Mouse (Mus musculus) embryonic facial prominence, embryonic 12.5 days (tissue): ENCODE data around the gene Grik4. TPM values are rescaled to one million over a fixed set of nuclear protein-coding genes. Genes with fewer than 3 reads are reported as not detected.

Experiments
- ATAC-seq: fragments of 200-750 bp; cut with Nextera tagmentation; 2 replicates; pipeline ENCODE4 v1.8.0; 2017; ENCODE audit not compliant: insufficient number of reproducible peaks, insufficient read depth, low FRiP score, low TSS enrichment
- H3K27ac ChIP-seq: fragments of 300-500 bp; sonication (generic); 2 replicates; pipeline ENCODE4 v1.5.1; 2016; ENCODE audit warnings: mild to moderate bottlenecking
- H3K27me3 ChIP-seq: fragments of 300-500 bp; sonication (generic); 2 replicates; pipeline ENCODE4 v1.6.1; 2016; ENCODE audit warnings: mild to moderate bottlenecking, moderate library complexity
- H3K36me3 ChIP-seq: fragments of 300-500 bp; sonication (generic); 2 replicates; pipeline ENCODE4 v1.6.1; 2016; ENCODE audit warnings: mild to moderate bottlenecking
- H3K4me1 ChIP-seq: fragments of 300-500 bp; sonication (generic); 2 replicates; pipeline ENCODE4 v1.6.1; 2016
- H3K4me2 ChIP-seq: fragments of 300-500 bp; sonication (generic); replicated peaks from 2 replicates; pipeline ENCODE4 v1.6.1; 2016; ENCODE audit warnings: mild to moderate bottlenecking, moderate library complexity
- H3K4me3 ChIP-seq: fragments of 300-500 bp; sonication (generic); 2 replicates; pipeline ENCODE4 v1.5.1; 2016; ENCODE audit warnings: mild to moderate bottlenecking
- H3K9ac ChIP-seq: fragments of 300-500 bp; sonication (generic); 2 replicates; pipeline ENCODE4 v1.6.1; 2016; ENCODE audit warnings: mild to moderate bottlenecking, moderate library complexity
- H3K9me3 ChIP-seq: fragments of 300-500 bp; sonication (generic); 2 replicates; pipeline ENCODE4 v1.6.1; 2016; ENCODE audit warnings: mild to moderate bottlenecking, moderate library complexity
- WGBS: fragments of 180-500 bp; shearing (Covaris S2); methylation state at CpG from one replicate; pipeline ENCODE4 v1.1.7; 2016; 5-methylcytosine and 5-hydroxymethylcytosine counted together
- polyA plus RNA-seq: library from polyadenylated mRNA; unstranded; fragments of >200 nt; fragmentation: Nextera tagmentation; extraction: Ambion mirVana; gene quantifications from 2 replicates; pipeline ENCODE4 v1.2.1, GENCODE M21; 2016

The Grik4 gene
- polyA plus RNA-seq, 1 experiment from 2014 or later = 3.8 TPM

DNA sequence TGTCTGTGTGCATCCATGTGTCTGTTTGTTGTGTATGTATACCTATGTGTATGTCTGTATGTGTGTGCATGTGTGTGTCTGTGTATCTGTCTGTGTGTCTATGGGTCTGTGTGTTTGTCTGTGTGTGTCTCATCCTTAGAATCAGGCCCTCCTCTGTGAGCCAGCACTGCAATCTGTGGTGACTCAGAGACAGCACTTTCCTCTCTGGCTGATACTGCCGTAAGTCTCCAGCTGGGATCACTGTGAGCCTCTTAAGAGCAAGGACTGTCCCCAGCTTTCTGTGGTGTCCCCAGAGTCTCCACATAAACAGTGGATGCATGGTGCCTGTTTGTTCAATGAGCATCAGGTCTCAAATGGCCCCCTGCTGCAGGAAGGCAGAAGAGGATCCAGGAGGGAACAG is 127.5 kb downstream of the Grik4 start:
- 44% methylated on average over 1 of the region's 1 CpGs for WGBS
- no peak overlapping the region for H3K27ac ChIP-seq
- no peak for ATAC-seq

DNA sequence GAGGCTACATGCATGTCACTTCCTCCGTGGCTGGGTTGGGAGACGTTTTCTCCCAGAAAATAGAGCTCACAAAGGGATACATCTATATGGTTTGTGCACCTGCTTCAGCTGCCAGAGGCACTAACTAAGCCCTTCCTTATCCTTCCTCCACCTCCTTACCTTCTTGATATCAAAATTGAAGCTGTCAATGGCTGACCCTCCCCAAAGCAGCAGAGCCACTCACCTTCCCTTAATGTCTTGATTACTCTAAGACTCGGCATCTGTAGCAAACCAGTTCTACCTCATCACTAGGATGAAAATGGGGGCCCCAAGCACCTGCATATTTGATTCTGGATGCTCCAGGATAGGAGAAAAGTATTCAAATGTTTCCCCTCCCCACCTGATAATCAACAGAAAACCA is 135.1 kb downstream of the Grik4 start:
- Histone ChIP-seq H3K36me3 (no peaks in the 10 kb centered on the region), H3K4me3 (no peak overlapping the region), H3K9me3 (no peaks in the 10 kb centered on the region), H3K4me1 (no peaks in the 10 kb centered on the region), H3K4me2 (no peak overlapping the region), H3K27me3 (no peaks in the 10 kb centered on the region), H3K9ac (no peak overlapping the region), H3K27ac (no peak overlapping the region)
- WGBS = 88% methylated on average over 3 of the region's 3 CpGs
- no peak for ATAC-seq

More for the DNA sequence above, 127.5 kb downstream of the Grik4 start:
- Histone ChIP-seq H3K4me2 (no peak overlapping the region), H3K36me3 (no peaks in the 10 kb centered on the region), H3K4me1 (no peaks in the 10 kb centered on the region), H3K27me3 (no peaks in the 10 kb centered on the region), H3K9me3 (no peaks in the 10 kb centered on the region), H3K9ac (no peak overlapping the region), H3K4me3 (no peak overlapping the region)

DNA sequence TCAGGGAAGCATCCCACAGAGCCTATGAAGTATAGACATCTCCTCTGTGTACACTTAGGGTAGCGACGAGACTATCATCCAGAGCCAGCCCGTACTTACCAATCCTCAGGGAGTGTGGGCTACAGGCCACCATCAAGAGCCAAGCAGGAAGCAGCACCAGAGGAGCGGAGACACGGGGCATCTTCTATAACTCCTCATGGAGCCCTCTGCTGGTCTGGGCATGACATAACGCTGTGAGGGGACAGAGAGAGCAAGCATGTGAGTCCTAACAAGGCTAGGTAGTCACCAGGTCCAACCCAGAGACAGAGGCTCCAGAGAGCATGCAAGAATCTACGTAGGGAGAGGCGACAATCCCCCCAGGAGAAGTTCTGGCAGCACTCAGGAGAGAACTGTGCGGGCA is 135.9 kb downstream of the Grik4 start:
- ATAC-seq = no peak
- no peak overlapping the region for H3K9ac ChIP-seq
- no peaks in the 10 kb centered on the region for H3K4me1 ChIP-seq
- H3K27me3 ChIP-seq = no peaks in the 10 kb centered on the region
- no peak overlapping the region for H3K27ac ChIP-seq
- no peak overlapping the region for H3K4me2 ChIP-seq
- H3K4me3 ChIP-seq = no peak overlapping the region
- no peaks in the 10 kb centered on the region for H3K9me3 ChIP-seq
- 70% methylated on average over 9 of the region's 9 CpGs for WGBS
- H3K36me3 ChIP-seq = no peaks in the 10 kb centered on the region

DNA sequence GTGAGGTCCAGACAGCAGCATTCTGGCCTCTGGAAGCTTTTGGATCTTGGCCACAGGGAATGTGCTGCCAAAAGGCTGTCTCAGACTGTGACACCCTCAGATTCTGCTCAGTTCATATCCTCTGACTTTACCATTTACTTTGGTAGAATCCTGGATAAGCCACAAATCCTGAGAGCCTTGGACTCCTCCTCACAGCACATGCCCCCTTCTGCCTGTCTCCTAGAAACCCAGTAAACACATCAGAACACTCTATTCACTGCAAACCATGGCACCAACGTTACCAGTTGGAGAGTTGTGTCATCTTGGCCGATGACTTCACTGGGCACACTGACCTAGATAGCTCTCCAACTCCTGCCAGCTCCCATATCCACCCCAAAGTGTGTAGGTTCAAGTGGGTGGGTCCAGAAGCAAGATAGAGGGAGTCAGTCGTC is 141.2 kb downstream of the Grik4 start:
- Histone ChIP-seq H3K4me3 (no peak overlapping the region), H3K9me3 (no peaks in the 10 kb centered on the region), H3K27me3 (no peaks in the 10 kb centered on the region), H3K36me3 (no peaks in the 10 kb centered on the region), H3K4me1 (peaks cover 3% of the 10 kb centered on the region; the same call in 1 of the 2 replicates), H3K27ac (no peak overlapping the region), H3K4me2 (no peak overlapping the region), H3K9ac (no peak overlapping the region)
- WGBS = 65% methylated on average over 3 of the region's 3 CpGs
- ATAC-seq = no peak

DNA sequence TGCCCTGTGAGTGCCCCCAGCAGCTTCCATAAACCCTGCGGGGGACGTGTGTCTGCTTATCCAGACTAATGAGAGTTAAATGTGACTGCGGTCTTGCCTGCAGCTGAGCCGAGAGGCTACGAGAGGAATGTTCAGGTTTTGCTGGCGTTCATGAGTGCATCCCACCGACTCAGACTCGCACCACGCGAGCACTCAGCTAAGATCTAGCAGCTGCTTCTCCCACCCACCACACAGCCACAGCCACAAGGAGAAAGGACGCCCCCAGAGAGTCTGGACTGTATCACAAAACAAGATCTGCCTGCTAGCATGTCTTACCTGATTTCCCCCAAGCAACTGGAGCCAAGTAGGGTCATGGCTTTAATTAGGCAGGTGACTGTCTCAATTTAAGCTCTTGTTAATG is 142.4 kb downstream of the Grik4 start:
- no peak overlapping the region for H3K9ac ChIP-seq
- H3K4me2 ChIP-seq = no peak overlapping the region
- H3K36me3 ChIP-seq = no peaks in the 10 kb centered on the region
- H3K4me1 ChIP-seq = peaks cover 3% of the 10 kb centered on the region; the same call in 1 of the 2 replicates
- H3K4me3 ChIP-seq = no peak overlapping the region
- no peak for ATAC-seq
- no peaks in the 10 kb centered on the region for H3K9me3 ChIP-seq
- 62% methylated on average over 11 of the region's 11 CpGs for WGBS
- H3K27ac ChIP-seq = no peak overlapping the region
- H3K27me3 ChIP-seq = no peaks in the 10 kb centered on the region

DNA sequence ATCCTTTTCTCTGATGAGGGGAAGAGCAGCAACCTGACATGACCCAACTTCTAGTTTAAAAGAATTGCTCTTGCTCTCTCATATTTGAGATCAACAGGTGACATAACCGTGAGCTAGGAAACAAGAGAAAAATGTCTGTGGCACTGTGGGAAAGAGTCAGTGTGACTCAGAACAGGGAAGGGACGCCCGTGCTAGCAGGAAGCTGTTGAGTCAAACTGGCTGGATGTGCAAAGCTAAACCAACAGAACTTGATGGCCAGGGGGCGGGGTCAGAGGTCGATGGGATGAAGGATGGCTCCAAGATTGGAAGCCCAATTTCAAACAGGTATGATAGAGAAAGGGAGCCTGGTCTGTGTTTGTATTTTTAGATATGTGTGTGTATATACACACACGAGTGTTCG is 144.2 kb downstream of the Grik4 start:
- peaks cover 10% of the 10 kb centered on the region; the same call in 1 of the 2 replicates for H3K4me1 ChIP-seq

DNA sequence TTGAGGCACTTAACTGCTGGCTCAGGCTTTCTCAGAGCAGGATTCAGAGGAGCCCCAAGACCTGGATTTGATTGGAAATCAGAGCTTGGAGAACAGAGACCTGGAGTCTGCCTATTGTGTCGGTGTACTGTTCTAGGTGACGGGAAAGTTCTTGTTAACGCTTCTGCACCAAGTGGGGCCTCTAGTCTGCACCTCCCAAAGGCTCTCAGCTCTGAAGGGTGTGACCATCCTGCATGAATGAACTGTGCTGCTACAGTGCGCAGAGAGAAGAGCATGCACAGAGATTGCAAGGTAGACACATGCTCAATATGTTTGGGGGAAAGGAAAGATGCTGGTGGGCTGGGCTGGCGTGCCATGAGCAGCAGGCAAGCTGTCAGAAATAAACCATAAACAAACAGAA is 144.6 kb downstream of the Grik4 start:
- H3K27ac ChIP-seq = no peak overlapping the region

More for the DNA sequence above, 144.2 kb downstream of the Grik4 start:
- H3K4me2 ChIP-seq = no peak overlapping the region
- no peak overlapping the region for H3K9ac ChIP-seq
- H3K9me3 ChIP-seq = no peaks in the 10 kb centered on the region
- no peak overlapping the region for H3K4me3 ChIP-seq
- no peaks in the 10 kb centered on the region for H3K36me3 ChIP-seq
- no peaks in the 10 kb centered on the region for H3K27me3 ChIP-seq
- H3K27ac ChIP-seq = no peak overlapping the region
- no peak for ATAC-seq
- 82% methylated on average over 7 of the region's 7 CpGs for WGBS

DNA sequence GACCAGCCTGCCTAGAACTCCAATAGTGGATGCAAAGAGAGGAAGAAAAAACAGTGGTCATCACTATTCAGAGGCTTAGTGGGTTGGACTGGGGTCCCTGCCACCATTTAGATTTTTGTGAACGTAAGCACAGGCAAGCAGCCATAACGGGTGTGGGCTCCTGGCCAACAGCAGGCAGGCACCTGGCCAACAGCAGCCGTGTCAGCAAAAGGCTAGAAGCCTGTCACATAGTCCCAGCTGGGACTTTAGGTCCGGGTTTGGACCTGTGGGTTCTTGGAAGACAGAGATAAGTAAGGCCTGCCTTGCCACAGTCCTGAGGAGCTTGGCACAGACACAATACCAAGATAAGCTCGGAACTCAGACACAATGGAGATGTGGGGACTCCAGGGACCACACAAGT is 145.1 kb downstream of the Grik4 start:
- no peak overlapping the region for H3K4me3 ChIP-seq
- H3K27me3 ChIP-seq = no peaks in the 10 kb centered on the region
- H3K9me3 ChIP-seq = no peaks in the 10 kb centered on the region
- no peak overlapping the region for H3K9ac ChIP-seq
- no peak for ATAC-seq
- H3K4me2 ChIP-seq = no peak overlapping the region
- 65% methylated on average over 5 of the region's 5 CpGs for WGBS
- H3K36me3 ChIP-seq = no peaks in the 10 kb centered on the region
- H3K27ac ChIP-seq = no peak overlapping the region
- H3K4me1 ChIP-seq = peaks cover 10% of the 10 kb centered on the region; the same call in 1 of the 2 replicates

More for the DNA sequence above, 144.6 kb downstream of the Grik4 start:
- Histone ChIP-seq H3K4me2 (no peak overlapping the region), H3K27me3 (no peaks in the 10 kb centered on the region), H3K4me3 (no peak overlapping the region), H3K9me3 (no peaks in the 10 kb centered on the region), H3K4me1 (peaks cover 10% of the 10 kb centered on the region; the same call in 1 of the 2 replicates), H3K9ac (no peak overlapping the region), H3K36me3 (no peaks in the 10 kb centered on the region)
- WGBS = 85% methylated on average over 5 of the region's 5 CpGs
- no peak for ATAC-seq

DNA sequence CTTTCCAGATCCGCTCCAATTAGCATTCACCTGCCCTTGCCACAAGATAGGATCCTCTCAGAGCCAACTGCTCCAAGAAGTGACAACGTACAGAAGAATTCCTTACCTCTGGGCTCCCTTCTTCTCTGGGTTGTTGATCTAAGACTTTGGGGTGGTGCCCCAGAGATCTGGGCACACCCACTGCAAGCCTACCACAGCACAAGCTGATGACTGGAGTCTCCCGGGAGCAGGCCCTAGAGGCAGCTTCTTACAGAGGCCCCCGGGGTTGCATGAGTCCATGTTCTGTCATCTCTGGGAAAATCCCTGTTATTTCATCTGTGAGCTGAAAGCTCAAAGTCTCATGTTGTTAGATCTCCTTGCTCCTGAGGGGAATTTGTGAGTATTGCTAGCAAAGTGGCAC is 146.0 kb downstream of the Grik4 start:
- ATAC-seq = no peak
- H3K36me3 ChIP-seq = no peaks in the 10 kb centered on the region
- H3K4me3 ChIP-seq = no peak overlapping the region
- H3K4me1 ChIP-seq = peaks cover 10% of the 10 kb centered on the region; the same call in 1 of the 2 replicates
- no peaks in the 10 kb centered on the region for H3K9me3 ChIP-seq
- no peaks in the 10 kb centered on the region; the same call in 1 of the 2 replicates for H3K27me3 ChIP-seq
- no peak overlapping the region for H3K4me2 ChIP-seq
- H3K9ac ChIP-seq = no peak overlapping the region
- H3K27ac ChIP-seq = no peak overlapping the region
- WGBS = 76% methylated on average over 4 of the region's 4 CpGs

DNA sequence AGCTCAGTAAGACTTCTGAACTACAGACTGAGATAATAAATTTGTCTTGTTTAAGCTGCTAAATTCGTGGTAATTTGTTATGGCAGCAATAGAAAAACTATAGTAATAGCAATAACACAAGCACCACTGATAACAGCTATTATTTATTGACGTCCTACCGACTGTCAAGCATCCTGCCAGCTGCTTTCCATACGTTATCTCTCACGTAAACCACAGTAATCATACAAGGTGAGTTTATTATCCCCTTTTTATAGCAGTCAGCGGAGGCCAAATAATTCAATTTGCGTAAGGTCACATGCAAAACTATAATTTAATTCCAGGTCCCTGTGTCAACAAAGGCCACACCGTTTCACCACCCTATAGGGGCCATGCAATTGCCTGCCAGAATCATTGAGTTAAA is 147.0 kb downstream of the Grik4 start:
- Histone ChIP-seq H3K9ac (no peak overlapping the region), H3K4me1 (peaks cover 10% of the 10 kb centered on the region; the same call in 1 of the 2 replicates), H3K9me3 (no peaks in the 10 kb centered on the region), H3K27me3 (no peaks in the 10 kb centered on the region; the same call in 1 of the 2 replicates), H3K4me2 (no peak overlapping the region), H3K4me3 (no peak overlapping the region), H3K27ac (no peak overlapping the region), H3K36me3 (no peaks in the 10 kb centered on the region)
- WGBS = 77% methylated on average over 8 of the region's 8 CpGs
- no peak for ATAC-seq

DNA sequence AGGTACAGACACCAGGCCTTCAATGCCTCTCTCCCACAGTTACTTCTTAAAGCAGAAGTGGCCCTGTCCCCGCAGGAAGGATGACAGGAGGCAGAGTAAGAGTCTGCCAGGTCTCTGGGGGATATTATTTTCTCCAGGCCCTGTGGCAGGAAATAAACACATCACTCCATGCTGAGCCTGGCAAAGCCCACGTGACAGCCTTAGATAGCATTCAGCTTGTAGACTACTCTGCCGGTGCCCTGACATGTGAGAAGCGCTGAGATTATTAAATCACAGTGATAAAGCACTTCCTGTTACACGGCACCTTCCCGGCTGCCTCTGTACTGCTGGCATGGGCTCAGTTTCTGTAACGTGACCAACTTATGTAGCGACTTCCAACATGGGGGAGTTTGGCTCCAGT is 148.4 kb downstream of the Grik4 start:
- ATAC-seq = no peak
- Histone ChIP-seq H3K9me3 (no peaks in the 10 kb centered on the region), H3K36me3 (no peaks in the 10 kb centered on the region), H3K27me3 (no peaks in the 10 kb centered on the region; the same call in 1 of the 2 replicates), H3K4me2 (no peak overlapping the region), H3K9ac (no peak overlapping the region), H3K27ac (no peak overlapping the region), H3K4me3 (no peak overlapping the region), H3K4me1 (peaks cover 10% of the 10 kb centered on the region; the same call in 1 of the 2 replicates)
- WGBS = 47% methylated on average over 8 of the region's 8 CpGs

DNA sequence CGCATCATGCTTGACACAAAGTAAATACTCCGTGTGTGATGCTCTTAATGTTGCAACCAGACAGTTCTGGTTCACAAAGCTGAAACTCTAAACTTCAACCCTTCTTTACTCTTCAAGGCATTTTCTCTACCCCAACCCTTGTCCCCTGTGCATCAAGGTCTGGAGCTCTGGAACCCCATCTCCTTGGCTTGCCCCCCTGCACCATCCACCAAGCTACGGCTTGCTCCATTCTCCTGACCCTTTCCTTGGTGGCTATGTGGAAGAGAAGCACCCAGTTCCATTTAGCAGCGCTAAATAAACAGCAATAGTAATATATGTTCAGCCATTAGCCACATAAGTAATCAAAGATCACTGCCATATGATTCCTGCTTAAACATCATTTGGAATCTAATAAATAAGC is 150.3 kb downstream of the Grik4 start:
- no peak overlapping the region for H3K4me3 ChIP-seq
- H3K36me3 ChIP-seq = no peaks in the 10 kb centered on the region
- no peak overlapping the region for H3K4me2 ChIP-seq

More for the DNA sequence above, 150.3 kb downstream of the Grik4 start:
- no peak for ATAC-seq
- Histone ChIP-seq H3K9me3 (no peaks in the 10 kb centered on the region), H3K4me1 (peaks cover 10% of the 10 kb centered on the region; the same call in 1 of the 2 replicates), H3K9ac (no peak overlapping the region), H3K27me3 (no peaks in the 10 kb centered on the region; the same call in 1 of the 2 replicates), H3K27ac (no peak overlapping the region)
- WGBS = 94% methylated on average over 4 of the region's 4 CpGs
